Mouse (Mus musculus): ENCODE data around the gene Zfp410.

Zfp410 gene

DNA sequence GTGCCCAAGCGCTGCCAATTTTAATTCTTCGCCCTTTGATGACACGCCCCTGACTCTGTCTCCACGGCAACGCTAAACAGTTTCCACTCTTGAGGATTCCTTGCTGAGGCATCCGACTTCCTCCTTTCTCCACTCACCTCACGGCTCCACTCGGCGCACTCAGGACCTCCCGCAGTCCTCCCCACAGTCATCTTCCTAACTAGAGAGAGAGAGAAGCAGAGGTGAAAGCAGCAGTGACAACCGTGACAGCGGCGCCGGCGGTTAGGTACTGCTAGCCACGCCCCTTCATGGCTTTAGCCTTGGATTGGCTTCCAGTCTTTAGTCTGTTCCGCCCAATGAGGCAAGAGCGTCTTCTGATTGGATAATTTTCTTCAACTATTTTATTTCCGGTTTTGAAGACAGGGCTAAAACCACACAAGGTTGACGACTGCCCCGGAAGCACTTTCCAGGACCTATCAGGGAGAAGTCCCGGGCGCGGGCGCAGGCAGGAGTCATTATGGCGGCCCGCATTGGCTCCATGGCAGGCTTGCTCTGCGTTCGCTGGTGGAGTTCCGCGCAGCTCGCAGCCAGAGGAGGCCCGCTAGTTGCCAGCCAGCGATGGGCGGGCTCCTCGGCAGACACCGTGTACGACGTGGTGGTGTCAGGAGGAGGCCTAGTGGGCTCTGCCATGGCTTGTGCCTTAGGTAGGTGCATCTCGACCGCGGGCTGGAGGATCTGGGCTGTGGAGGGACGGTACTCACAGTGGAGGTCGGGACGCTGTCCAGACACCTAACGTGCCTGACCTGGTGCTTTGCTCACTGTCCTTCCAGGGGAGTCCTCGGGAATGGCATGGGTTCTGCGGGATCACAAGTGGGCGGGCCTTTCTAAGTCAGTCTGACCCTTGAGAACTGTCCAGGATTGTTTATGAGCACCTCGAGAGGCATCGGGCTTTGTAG is 45.2 kb downstream of the Zfp410 start, which contains the start of the genes Coq6 and Fam161b:
Gene Coq6 (plus strand): TSS at position 103 of the 935 bp plus-strand sequence.
Gene Fam161b (minus strand): TSS at position 279 of the 935 bp plus-strand sequence.
- peak; percentile 98 for DNase-seq (ENCODE audit: low spot score)

DNA sequence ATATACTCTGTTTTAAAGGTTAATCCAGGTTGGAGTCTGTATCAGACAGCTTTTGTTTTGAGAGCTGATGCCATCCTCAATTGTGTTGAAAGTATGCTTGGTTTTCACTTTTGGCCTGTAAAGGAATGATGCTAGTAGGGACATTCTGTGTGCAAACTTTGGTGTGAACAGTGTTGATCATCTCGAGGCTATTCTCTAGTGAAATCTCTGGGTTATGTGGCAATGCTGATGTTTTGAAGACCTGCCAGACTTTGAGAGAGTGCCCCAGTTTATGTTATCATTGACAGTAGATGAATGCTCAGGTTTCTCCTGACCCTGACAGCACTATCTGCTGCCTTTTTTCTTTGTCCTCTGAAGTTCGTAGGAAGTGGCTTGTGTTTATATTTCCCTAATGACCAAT is 46.2 kb downstream of the Zfp410 start:
- DNase-seq (ENCODE audit: low spot score) = no peak

GRCm38 (mm10) chr12:84364291-84364690 is 47.6 kb downstream of the Zfp410 start:
- DNase-seq (ENCODE audit: low spot score) = no peak

- no peak for DNase-seq (ENCODE audit: low spot score)
Measured at GRCm38 (mm10) chr12:84365137-84365536, 48.5 kb downstream of the Zfp410 start.

DNA sequence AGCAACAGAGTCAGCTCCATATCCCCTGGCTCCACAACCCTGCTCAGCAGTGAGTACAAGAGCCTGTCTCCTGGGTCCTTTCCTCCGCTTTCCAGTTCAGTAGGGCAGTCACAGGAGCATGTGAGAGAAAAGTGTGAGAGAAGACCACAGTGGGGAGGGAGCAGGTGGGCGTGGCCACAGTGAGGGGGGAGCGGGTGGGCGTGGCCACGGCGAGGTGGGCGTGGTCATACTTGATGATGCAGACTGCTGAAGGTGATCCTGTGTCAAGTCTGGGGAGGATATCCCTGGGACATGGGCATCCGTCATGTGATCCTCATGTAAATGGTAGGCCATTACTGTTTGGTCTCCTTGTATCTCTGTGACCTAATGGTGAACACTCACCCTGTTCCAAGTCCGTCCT is 50.3 kb downstream of the Zfp410 start:
- no peak for DNase-seq (ENCODE audit: low spot score)

DNA sequence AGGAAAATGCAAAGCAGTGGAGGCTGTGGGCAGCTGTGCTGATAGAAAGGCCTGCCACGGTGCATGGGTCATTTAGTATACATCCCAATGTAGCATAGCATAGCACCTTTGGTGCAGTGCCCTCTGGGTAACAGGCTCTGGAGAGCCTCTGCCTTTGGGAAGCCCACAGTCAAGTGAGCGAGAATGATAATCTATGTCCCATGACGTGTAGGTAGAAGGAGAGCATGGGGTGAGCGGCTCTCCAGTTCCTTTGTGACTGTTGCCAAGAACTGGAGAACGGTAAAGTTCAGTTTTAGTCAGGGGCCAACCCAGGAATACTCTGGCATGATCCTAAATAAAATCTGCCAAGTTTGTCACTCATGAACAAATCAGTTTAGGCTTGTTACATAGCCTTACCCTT is 55.0 kb downstream of the Zfp410 start:
- no peak for DNase-seq (ENCODE audit: low spot score)

DNA sequence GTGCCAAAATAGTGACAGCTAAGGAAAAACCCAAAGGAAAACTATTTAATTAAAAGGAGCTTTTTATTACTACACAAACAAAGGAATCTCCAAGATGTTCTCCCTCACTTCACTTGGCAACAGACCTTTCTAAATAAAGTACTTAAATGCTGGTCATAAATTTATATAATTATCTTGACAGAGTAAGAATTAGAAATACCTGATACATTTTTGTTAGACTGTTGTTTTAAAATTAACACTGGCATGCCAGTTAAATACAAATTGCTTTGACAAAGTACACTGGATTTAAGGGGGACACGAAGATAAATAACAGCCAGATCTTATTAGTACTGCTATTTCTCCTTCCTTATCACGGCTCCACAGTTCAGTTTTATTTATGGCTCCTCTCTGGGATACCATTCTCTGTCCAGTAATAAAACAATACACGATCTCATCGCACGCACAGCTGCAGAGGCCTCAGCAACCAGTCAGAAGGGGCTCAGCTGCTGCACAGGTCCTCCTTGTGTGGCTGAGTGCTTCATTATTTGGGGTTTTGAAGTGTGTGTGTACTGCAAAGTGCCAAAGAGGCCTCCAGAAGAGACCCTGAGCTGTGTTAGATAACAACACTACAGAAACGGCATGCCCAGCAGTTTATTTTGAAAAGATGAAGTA is 57.3 kb downstream of the Zfp410 start:
- DNase-seq (ENCODE audit: low spot score) = no peak

GRCm38 (mm10) chr12:84382369-84382768 is 65.7 kb downstream of the Zfp410 start:
- no peak for DNase-seq (ENCODE audit: low spot score)

DNA sequence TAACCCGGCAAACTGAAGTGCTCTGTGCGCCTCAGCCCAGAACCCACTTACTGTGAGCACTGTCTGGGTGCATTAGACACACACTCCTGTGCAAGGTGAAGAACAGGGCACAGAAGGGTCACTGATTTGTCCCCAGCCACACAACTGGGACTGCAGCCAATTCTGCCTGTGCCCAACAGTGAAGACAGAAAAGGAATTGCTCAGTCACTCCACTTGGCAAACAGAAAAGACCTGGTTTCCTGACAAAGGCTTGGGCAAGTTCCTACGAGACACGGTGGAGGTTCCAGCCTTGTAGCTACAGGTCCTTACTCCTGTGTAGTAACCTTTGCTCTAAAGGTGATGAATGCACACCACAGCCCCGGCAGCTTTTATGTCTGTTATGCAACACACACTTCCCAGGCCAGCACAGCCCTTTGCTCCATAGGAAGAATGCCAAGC is 68.0 kb downstream of the Zfp410 start:
- DNase-seq (ENCODE audit: low spot score) = peak; percentile 72

GRCm38 (mm10) chr12:84385408-84385807 is 68.8 kb downstream of the Zfp410 start:
- DNase-seq (ENCODE audit: low spot score) = no peak

DNA sequence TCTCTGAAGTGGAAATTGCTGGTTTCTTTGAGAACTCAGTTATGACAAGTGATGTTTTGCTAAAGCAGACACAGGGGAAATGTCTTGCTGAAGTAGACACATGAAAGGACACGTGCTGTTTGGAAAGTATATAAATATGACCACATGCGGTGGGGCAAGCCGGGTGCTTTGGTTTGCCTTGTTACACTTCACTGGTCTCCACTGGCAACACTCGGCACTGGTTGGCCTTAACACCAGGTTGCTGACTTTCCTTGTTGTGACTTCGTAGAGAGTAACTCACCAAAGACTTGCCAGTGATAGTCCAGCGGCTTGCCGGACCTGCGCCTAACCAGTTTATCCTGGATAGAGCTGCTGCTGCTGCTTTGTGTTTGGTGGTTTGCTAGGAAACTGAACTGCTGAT is 71.4 kb downstream of the Zfp410 start:
- DNase-seq (ENCODE audit: low spot score) = peak; percentile 27

DNA sequence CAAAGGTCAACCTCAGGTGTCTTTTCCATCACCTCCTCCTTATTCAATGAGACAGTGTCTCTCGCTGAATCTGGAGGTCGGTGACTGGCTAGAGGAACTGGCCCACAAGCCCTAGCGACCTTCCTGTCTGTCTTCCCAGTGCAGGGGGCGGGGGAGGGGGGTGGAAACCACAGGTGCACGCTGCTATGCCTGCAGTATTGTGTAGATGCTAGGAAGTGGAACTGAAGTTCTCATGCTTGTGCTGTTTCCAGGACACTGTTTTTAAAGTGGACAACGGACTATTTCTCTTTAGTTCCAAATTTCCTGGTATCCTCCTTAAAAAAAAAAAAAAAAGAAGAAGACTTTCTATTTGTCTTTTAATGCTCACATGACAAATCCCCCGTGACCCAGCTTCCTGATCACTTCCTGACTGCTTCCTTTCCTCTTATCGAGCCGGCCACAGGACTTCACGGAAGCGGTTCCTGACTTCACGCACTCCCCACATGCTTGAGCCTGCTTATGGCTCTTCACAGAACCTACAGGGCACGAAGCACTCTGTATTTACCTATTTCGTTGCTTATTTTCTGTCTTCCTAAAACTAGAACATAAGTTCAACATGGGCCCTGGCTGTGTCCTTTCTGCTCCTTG is 72.2 kb downstream of the Zfp410 start:
- DNase-seq (ENCODE audit: low spot score) = no peak

- no peak for DNase-seq (ENCODE audit: low spot score)
Measured at GRCm38 (mm10) chr12:84390336-84390735, 73.7 kb downstream of the Zfp410 start.

GRCm38 (mm10) chr12:84392681-84393080 is 76.0 kb downstream of the Zfp410 start:
- DNase-seq (ENCODE audit: low spot score) = no peak
